Mouse (Mus musculus) MEL (cell line): ENCODE data around the gene Vps51. TPM values are rescaled to one million over a fixed set of nuclear protein-coding genes. Genes with fewer than 3 reads are reported as not detected.

ENCODE experiments used
- BHLHE40 ChIP-seq: IDR thresholded peaks from 2 replicates; pipeline ENCODE4 v1.6.1; 2012; ENCODE audit warnings: low read depth, mild to moderate bottlenecking, inconsistent platforms, low read length, improper control_type of control experiment, borderline replicate concordance
- CHD1 ChIP-seq: IDR thresholded peaks from 2 replicates; pipeline ENCODE4 v1.6.1; 2012; ENCODE audit warnings: low read depth, mild to moderate bottlenecking, inconsistent platforms, low read length, improper control_type of control experiment
- CHD2 ChIP-seq: IDR thresholded peaks from 2 replicates; pipeline ENCODE4 v1.6.1; 2011; ENCODE audit warnings: low read length, improper control_type of control experiment
- E2F4 ChIP-seq: IDR thresholded peaks from 2 replicates; pipeline ENCODE4 v1.6.1; 2011; ENCODE audit warnings: low read depth, low read length, improper control_type of control experiment, borderline replicate concordance
- ETS1 ChIP-seq: IDR thresholded peaks from 2 replicates; pipeline ENCODE4 v1.6.1; 2012; ENCODE audit warnings: low read depth, mild to moderate bottlenecking, inconsistent platforms, low read length, improper control_type of control experiment, moderate library complexity
- HCFC1 ChIP-seq: IDR thresholded peaks from 2 replicates; pipeline ENCODE4 v1.6.1; 2012; ENCODE audit warnings: low read depth, mild to moderate bottlenecking, inconsistent platforms, low read length, improper control_type of control experiment, moderate library complexity
- JUND ChIP-seq: IDR thresholded peaks from 2 replicates; pipeline ENCODE4 v1.6.1; 2011; ENCODE audit warnings: low read depth, mild to moderate bottlenecking, improper control_type of control experiment, low read length
- KAT2A ChIP-seq: conservative IDR thresholded peaks from 2 replicates; pipeline ENCODE4 v1.6.1; 2012; ENCODE audit warnings: low read depth, low read length, improper control_type of control experiment, inconsistent platforms
- MAFK ChIP-seq: IDR thresholded peaks from 2 replicates; pipeline ENCODE4 v1.6.1; 2011; ENCODE audit warnings: low read depth, mild to moderate bottlenecking, low read length, improper control_type of control experiment, borderline replicate concordance
- MAX ChIP-seq: IDR thresholded peaks from 2 replicates; pipeline ENCODE4 v1.6.1; 2011; ENCODE audit warnings: low read length, improper control_type of control experiment
- MAZ ChIP-seq: IDR thresholded peaks from 2 replicates; pipeline ENCODE4 v1.6.1; 2012; ENCODE audit warnings: low read depth, mild to moderate bottlenecking, inconsistent platforms, low read length, improper control_type of control experiment
- MEF2A ChIP-seq: IDR thresholded peaks from 2 replicates; pipeline ENCODE4 v1.6.1; 2014; ENCODE audit warnings: low read depth, mild to moderate bottlenecking, inconsistent platforms, low read length, improper control_type of control experiment; ENCODE audit not compliant: poor library complexity, insufficient replicate concordance, severe bottlenecking; ENCODE audit errors: extremely low read depth
- MXI1 ChIP-seq: IDR thresholded peaks from 2 replicates; pipeline ENCODE4 v1.6.1; 2011; ENCODE audit warnings: mild to moderate bottlenecking, low read depth, low read length, improper control_type of control experiment
- MYC ChIP-seq: IDR thresholded peaks from 2 replicates; pipeline ENCODE4 v1.6.1; 2011; ENCODE audit warnings: low read depth, mild to moderate bottlenecking, low read length, improper control_type of control experiment, moderate library complexity
- NRF1 ChIP-seq: IDR thresholded peaks from 2 replicates; pipeline ENCODE4 v1.6.1; 2014; ENCODE audit warnings: low read depth, mild to moderate bottlenecking, inconsistent platforms, low read length, improper control_type of control experiment, moderate library complexity; ENCODE audit not compliant: poor library complexity, insufficient read depth, severe bottlenecking
- RAD21 ChIP-seq: IDR thresholded peaks from 2 replicates; pipeline ENCODE4 v1.6.1; 2011; ENCODE audit warnings: mild to moderate bottlenecking, low read depth, low read length, improper control_type of control experiment
- RCOR1 ChIP-seq: IDR thresholded peaks from 2 replicates; pipeline ENCODE4 v1.6.1; 2012; ENCODE audit warnings: low read depth, mild to moderate bottlenecking, inconsistent platforms, low read length, improper control_type of control experiment
- SIN3A ChIP-seq: IDR thresholded peaks from 2 replicates; pipeline ENCODE4 v1.6.1; 2012; ENCODE audit warnings: low read length, improper control_type of control experiment, inconsistent platforms
- TAL1 ChIP-seq: IDR thresholded peaks from 2 replicates; pipeline ENCODE4 v1.6.1; 2012; ENCODE audit warnings: mild to moderate bottlenecking, inconsistent platforms, low read length, moderate library complexity, mixed read lengths
- TCF12 ChIP-seq: IDR thresholded peaks from 2 replicates; pipeline ENCODE4 v1.6.1; 2014; ENCODE audit warnings: low read depth, mild to moderate bottlenecking, inconsistent platforms, low read length, improper control_type of control experiment, moderate library complexity
- USF1 ChIP-seq: IDR thresholded peaks from 2 replicates; pipeline ENCODE4 v1.6.1; 2014; ENCODE audit warnings: low read depth, mild to moderate bottlenecking, inconsistent platforms, low read length, improper control_type of control experiment, moderate library complexity
- USF2 ChIP-seq, 2 experiments: IDR thresholded peaks; 2 replicates each; pipeline ENCODE4 v1.6.1; 2011 to 2012; ENCODE audit warnings: improper control_type of control experiment in 2 of 2, low read length in 2 of 2, borderline replicate concordance in 1 of 2, inconsistent platforms in 1 of 2, low read depth in 1 of 2, mild to moderate bottlenecking in 1 of 2; ENCODE audit not compliant: insufficient read depth in 1 of 2
- polyA plus RNA-seq, 2 experiments: library from polyadenylated mRNA; stranded (reverse) in 1 of 2; unstranded in 1 of 2; fragments of >175 nt in 1 of 2; fragments of >200 nt in 1 of 2; gene quantifications; 2 replicates each; pipeline versions ENCODE4 v1.2.1 to v1.2.4; 2012; ENCODE audit warnings: low replicate concordance in 2 of 2, low read depth in 1 of 2; ENCODE audit not compliant: insufficient read length in 2 of 2, insufficient read depth in 1 of 2, missing spikeins in 1 of 2
- total RNA-seq: library from RNA; depleted of rRNA; stranded (reverse); fragments of 300-350 nt; gene quantifications from 2 replicates; pipeline ENCODE4 v1.2.3, GENCODE M21; 2012

The Vps51 gene
- total and polyA plus RNA-seq, 3 experiments: 29.4 to 60.5 TPM; not detected in 1

DNA sequence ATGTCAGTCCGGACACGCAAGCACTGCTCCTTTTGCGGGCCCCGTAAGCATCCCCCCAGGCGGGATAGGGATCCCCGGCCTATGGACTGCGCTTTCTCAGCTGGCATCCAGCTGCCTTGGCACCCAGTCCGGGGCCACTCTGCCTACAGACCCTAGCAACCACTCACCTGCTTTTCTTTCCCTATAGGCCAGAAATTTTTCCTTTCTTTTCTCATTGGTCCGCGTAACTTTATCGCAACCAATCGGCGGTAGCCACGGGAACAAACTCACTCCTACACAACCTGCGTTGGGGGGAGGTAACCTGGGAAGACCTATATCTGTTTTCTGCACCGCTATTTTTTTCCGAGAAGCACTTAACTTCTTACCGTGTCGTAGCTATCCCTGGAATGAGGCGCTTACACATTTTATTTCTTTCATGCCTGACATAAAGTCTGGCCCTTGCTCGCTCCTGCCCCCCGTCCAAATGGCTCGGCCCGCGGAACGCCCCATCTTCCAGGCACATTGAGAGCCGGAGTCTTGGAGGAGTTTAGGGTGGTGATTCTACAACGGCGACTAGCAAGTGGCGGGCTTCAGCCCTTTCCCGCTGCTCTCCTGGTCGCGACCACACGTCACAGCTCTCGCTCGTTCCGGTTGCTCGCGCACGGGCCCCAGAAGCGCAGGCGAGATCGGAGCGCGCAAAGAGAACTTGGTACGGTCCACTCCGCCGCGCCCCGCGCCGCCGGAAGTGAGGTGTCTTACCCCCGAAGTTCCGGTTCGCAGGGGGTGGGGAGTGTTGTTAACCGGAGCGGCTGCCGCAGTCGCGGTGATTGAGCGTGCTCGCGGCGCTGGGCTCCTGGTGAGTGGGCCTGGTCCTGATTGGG, 30.5 kb downstream of the Vps51 start, which contains the start of gene Syvn1 (continued):
- TF ChIP-seq CHD1 (peak; percentile 98), RCOR1 (no peak), MYC (0 out of 2 replicates have a peak, but pooled peaks have one; percentile 18), USF1 (no peak; the same call in 1 of the 2 replicates), KAT2A (peak; percentile 36; the same call in 1 of the 2 replicates), CHD2 (peak; percentile 95), HCFC1 (peak; percentile 83), NRF1 (peak; percentile 52), TAL1 (no peak), MAZ (peak; percentile 92), MEF2A (no peak), MAX (peak; percentile 50; the same call in 1 of the 2 replicates), RAD21 (no peak), MAFK (no peak; the same call in 1 of the 2 replicates), ETS1 (peak; percentile 84), USF2 (IDR thresholded peaks at IDR 0.05; ENCODE audit: borderline replicate concordance in 1 of 2, insufficient read depth in 1 of 2, low read depth in 1 of 2, low read length in 2 of 2) (no peak), BHLHE40 (0 out of 2 replicates have a peak, but pooled peaks have one; percentile 10), E2F4 (no peak), MXI1 (peak; percentile 79), JUND (no peak), TCF12 (peak; percentile 53), SIN3A (peak; percentile 88)
